Mouse (Mus musculus) kidney, embryonic 14.5 days (tissue): ENCODE data around the gene Sdccag8. TPM values are rescaled to one million over a fixed set of nuclear protein-coding genes. Genes with fewer than 3 reads are reported as not detected.

ENCODE experiments used
- ATAC-seq: fragments of 200-750 bp; cut with Nextera tagmentation; 2 replicates; pipeline ENCODE4 v1.8.0; 2017; ENCODE audit warnings: moderate number of reproducible peaks, mild to moderate bottlenecking, moderate TSS enrichment, moderate library complexity; ENCODE audit not compliant: low FRiP score, low TSS enrichment
- H3K27ac ChIP-seq: fragments of 300-500 bp; sonication (generic); 2 replicates; pipeline ENCODE4 v1.5.1; 2014; ENCODE audit warnings: low read depth, mild to moderate bottlenecking, low read length, moderate library complexity, mixed read lengths
- H3K27me3 ChIP-seq: fragments of 300-500 bp; sonication (generic); 2 replicates; pipeline ENCODE4 v1.6.1; 2014; ENCODE audit warnings: mild to moderate bottlenecking, low read length; ENCODE audit not compliant: control insufficient read depth, insufficient read depth
- H3K36me3 ChIP-seq: fragments of 300-500 bp; sonication (generic); 2 replicates; pipeline ENCODE4 v1.6.1; 2014; ENCODE audit warnings: low read length, mixed read lengths; ENCODE audit not compliant: control insufficient read depth, insufficient read depth
- H3K4me1 ChIP-seq: fragments of 300-500 bp; sonication (generic); 2 replicates; pipeline ENCODE4 v1.6.1; 2014; ENCODE audit warnings: low read length, mixed read lengths; ENCODE audit not compliant: control insufficient read depth, insufficient read depth
- H3K4me2 ChIP-seq: fragments of 300-500 bp; sonication (generic); replicated peaks from 2 replicates; pipeline ENCODE4 v1.6.1; 2014; ENCODE audit warnings: low read depth, mild to moderate bottlenecking, low read length
- H3K4me3 ChIP-seq: fragments of 300-500 bp; sonication (generic); 2 replicates; pipeline ENCODE4 v1.5.1; 2014; ENCODE audit warnings: mild to moderate bottlenecking, low read length
- H3K9ac ChIP-seq: fragments of 300-500 bp; sonication (generic); 2 replicates; pipeline ENCODE4 v1.6.1; 2014; ENCODE audit warnings: low read depth, mild to moderate bottlenecking, low read length, moderate library complexity
- H3K9me3 ChIP-seq: fragments of 300-500 bp; sonication (generic); 2 replicates; pipeline ENCODE4 v1.6.1; 2016; ENCODE audit warnings: low read length; ENCODE audit not compliant: control insufficient read depth
- WGBS: fragments of 180-500 bp; shearing (Covaris S2); extraction: QIAGEN DNeasy Blood & Tissue Kit; methylation state at CpG from one replicate; pipeline ENCODE4 v1.1.7; 2014; 5-methylcytosine and 5-hydroxymethylcytosine counted together
- polyA plus RNA-seq: library from polyadenylated mRNA; unstranded; fragments of >200 nt; fragmentation: Nextera tagmentation; extraction: Ambion mirVana; gene quantifications from 2 replicates; pipeline ENCODE4 v1.2.1, GENCODE M21; 2014

The Sdccag8 gene
- polyA plus RNA-seq, 1 experiment from 2014 or later = 17.0 TPM

- Histone ChIP-seq H3K9ac (no peak overlapping the region), H3K4me1 (0 out of 2 replicates have a peak, but pooled peaks cover 3% of the 10 kb centered on the region), H3K27me3 (no peaks in the 10 kb centered on the region), H3K27ac (no peak overlapping the region), H3K4me2 (no peak overlapping the region), H3K36me3 (peaks cover 4% of the 10 kb centered on the region; the same call in 1 of the 2 replicates), H3K9me3 (peaks cover 6% of the 10 kb centered on the region; the same call in 1 of the 2 replicates), H3K4me3 (no peak overlapping the region)
- WGBS = 92% methylated on average over 7 of the region's 7 CpGs
- ATAC-seq = no peak
These were observed 36.9 kb downstream of the Sdccag8 start for GRCm38 (mm10) chr1:176851401-176851800.

- no peak overlapping the region for H3K9ac ChIP-seq
- H3K4me2 ChIP-seq = no peak overlapping the region
- H3K9me3 ChIP-seq = peaks cover 6% of the 10 kb centered on the region; the same call in 1 of the 2 replicates
- 89% methylated on average over 9 of the region's 9 CpGs for WGBS
- H3K27me3 ChIP-seq = no peaks in the 10 kb centered on the region
- peaks cover 4% of the 10 kb centered on the region; the same call in 1 of the 2 replicates for H3K36me3 ChIP-seq
- ATAC-seq = no peak
- H3K4me3 ChIP-seq = no peak overlapping the region
- H3K27ac ChIP-seq = no peak overlapping the region
- H3K4me1 ChIP-seq = 0 out of 2 replicates have a peak, but pooled peaks cover 3% of the 10 kb centered on the region
These were observed 38.5 kb downstream of the Sdccag8 start for GRCm38 (mm10) chr1:176852813-176853590.

DNA sequence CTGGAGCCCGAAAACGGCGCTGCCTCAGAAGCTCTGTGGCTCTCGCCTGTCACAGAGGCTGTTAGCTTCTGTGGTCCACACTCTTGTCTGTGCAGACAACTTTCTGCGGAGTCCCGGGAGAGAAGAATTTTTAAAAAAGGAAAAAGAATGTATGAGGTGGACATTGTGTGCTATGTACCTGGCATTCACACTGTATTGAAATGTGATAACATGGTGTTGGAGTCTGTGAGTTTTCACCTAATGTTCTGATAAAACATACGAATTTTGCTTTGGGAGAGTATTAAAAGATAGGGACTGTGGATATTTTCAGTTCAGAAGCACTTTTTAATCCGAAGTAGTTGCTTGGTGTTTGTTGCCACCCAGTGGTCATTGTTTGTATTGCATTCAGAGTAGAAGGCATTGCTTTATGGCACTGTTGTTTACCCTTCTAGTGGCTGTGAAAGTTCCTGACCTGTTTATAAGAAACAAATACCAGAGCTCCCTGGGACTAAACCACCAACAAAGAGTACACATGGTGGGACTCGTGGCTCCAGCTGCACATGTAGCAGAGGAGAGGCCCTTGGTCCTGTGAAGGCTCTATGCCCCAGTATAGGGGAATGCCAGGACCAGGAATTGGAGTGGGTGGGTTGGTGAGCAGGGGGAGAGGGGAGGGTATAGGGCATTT, 47.7 kb downstream of the Sdccag8 start:
- Histone ChIP-seq H3K9me3 (no peaks in the 10 kb centered on the region), H3K4me1 (no peaks in the 10 kb centered on the region), H3K27ac (no peak overlapping the region), H3K4me2 (no peak overlapping the region), H3K4me3 (no peak overlapping the region), H3K9ac (no peak overlapping the region), H3K27me3 (no peaks in the 10 kb centered on the region), H3K36me3 (no peaks in the 10 kb centered on the region)
- ATAC-seq = peak; percentile 35; the same call in 1 of the 2 replicates
- WGBS = 63% methylated on average over 9 of the region's 9 CpGs

DNA sequence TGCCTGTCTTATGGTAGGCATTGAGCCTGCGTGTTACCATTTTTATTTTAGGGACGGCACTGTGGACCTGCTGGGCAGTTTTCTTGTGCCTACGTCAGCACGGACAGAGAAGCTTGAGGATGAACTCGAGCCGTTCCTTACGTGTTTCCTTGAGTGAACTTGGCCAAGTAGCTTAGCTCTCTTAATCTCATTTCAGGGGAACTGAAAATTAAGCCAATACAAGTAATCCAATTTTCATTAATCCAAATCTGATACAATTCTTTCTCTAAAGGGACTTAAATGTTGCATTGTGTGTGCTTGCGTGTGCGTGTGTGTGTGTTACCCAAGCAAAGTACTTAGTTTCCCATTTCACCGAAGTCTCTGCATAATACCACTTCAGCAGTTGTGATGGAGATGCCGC, 56.0 kb downstream of the Sdccag8 start:
- no peak for ATAC-seq
- Histone ChIP-seq H3K27ac (no peak overlapping the region), H3K27me3 (no peaks in the 10 kb centered on the region), H3K9ac (no peak overlapping the region), H3K4me1 (no peaks in the 10 kb centered on the region), H3K4me3 (no peak overlapping the region), H3K36me3 (no peaks in the 10 kb centered on the region), H3K9me3 (no peaks in the 10 kb centered on the region), H3K4me2 (no peak overlapping the region)
- 94% methylated on average over 11 of the region's 11 CpGs for WGBS

- no peaks in the 10 kb centered on the region for H3K4me1 ChIP-seq
- no peaks in the 10 kb centered on the region for H3K27me3 ChIP-seq
- H3K36me3 ChIP-seq = no peaks in the 10 kb centered on the region
- WGBS = 25% methylated on average over 3 of the region's 3 CpGs
- no peak overlapping the region for H3K9ac ChIP-seq
- H3K27ac ChIP-seq = no peak overlapping the region
- no peak overlapping the region for H3K4me3 ChIP-seq
- ATAC-seq = no peak
- H3K9me3 ChIP-seq = no peaks in the 10 kb centered on the region
- no peak overlapping the region for H3K4me2 ChIP-seq
These were observed 57.5 kb downstream of the Sdccag8 start for GRCm38 (mm10) chr1:176871975-176872374.

DNA sequence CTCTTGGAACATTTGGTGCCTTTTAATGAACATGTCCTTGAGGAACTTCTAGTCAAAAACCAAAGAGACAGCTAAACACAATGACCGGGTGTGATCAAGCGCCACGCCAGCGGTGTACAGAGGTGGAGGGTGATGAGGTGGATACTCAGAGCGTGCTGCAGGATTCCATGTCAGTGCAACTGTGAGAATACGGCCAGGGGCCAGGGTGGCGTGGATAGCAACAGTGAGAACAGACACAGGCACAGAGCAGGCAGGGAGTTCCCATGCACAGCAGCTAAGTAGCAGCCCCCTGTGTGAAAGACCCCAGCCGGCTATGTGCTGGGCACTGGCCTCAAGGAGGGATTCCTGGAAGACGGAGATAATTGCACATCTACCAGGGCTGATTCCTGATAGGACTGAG, 59.0 kb downstream of the Sdccag8 start:
- H3K9me3 ChIP-seq = no peaks in the 10 kb centered on the region
- no peaks in the 10 kb centered on the region for H3K4me1 ChIP-seq
- ATAC-seq = no peak
- no peak overlapping the region for H3K9ac ChIP-seq
- no peak overlapping the region for H3K4me3 ChIP-seq
- no peak overlapping the region for H3K27ac ChIP-seq
- H3K36me3 ChIP-seq = no peaks in the 10 kb centered on the region
- 90% methylated on average over 9 of the region's 9 CpGs for WGBS
- no peaks in the 10 kb centered on the region for H3K27me3 ChIP-seq
- no peak overlapping the region for H3K4me2 ChIP-seq

GRCm38 (mm10) chr1:176874155-176874554, 59.7 kb downstream of the Sdccag8 start:
- Histone ChIP-seq H3K4me3 (no peak overlapping the region), H3K36me3 (no peaks in the 10 kb centered on the region), H3K27me3 (no peaks in the 10 kb centered on the region), H3K9me3 (no peaks in the 10 kb centered on the region), H3K27ac (no peak overlapping the region), H3K9ac (no peak overlapping the region), H3K4me1 (no peaks in the 10 kb centered on the region), H3K4me2 (no peak overlapping the region)
- ATAC-seq = no peak

- Histone ChIP-seq H3K9ac (no peak overlapping the region), H3K4me3 (no peak overlapping the region), H3K9me3 (no peaks in the 10 kb centered on the region), H3K36me3 (no peaks in the 10 kb centered on the region), H3K27me3 (no peaks in the 10 kb centered on the region), H3K4me2 (no peak overlapping the region), H3K4me1 (no peaks in the 10 kb centered on the region), H3K27ac (no peak overlapping the region)
- WGBS = 34% methylated on average over 3 of the region's 3 CpGs
- no peak; the same call in 1 of the 2 replicates for ATAC-seq
These were observed 63.3 kb downstream of the Sdccag8 start for GRCm38 (mm10) chr1:176877756-176878155.

GRCm38 (mm10) chr1:176879005-176879404, 64.5 kb downstream of the Sdccag8 start:
- Histone ChIP-seq H3K4me3 (no peak overlapping the region), H3K4me1 (no peaks in the 10 kb centered on the region), H3K36me3 (no peaks in the 10 kb centered on the region), H3K27me3 (no peaks in the 10 kb centered on the region), H3K9ac (no peak overlapping the region), H3K4me2 (no peak overlapping the region), H3K9me3 (no peaks in the 10 kb centered on the region), H3K27ac (no peak overlapping the region)
- no peak for ATAC-seq
- WGBS = 66% methylated on average over 2 of the region's 2 CpGs
